Mouse (Mus musculus) retina, adult 2 months (tissue): ENCODE results near the gene Cux1.

Source experiments
- DNase-seq: peaks from one replicate; pipeline ENCODE4 v3.0.0-alpha.2; 2012; ENCODE audit warnings: low read depth, low spot score

The Cux1 gene

GRCm38 (mm10) chr5:136210549-136210948, 356.7 kb downstream of the Cux1 start:
- DNase-seq, result no peak

GRCm38 (mm10) chr5:136201832-136202231, 365.5 kb downstream of the Cux1 start:
- DNase-seq, result peak; percentile 47

GRCm38 (mm10) chr5:136199526-136199925, 367.8 kb downstream of the Cux1 start:
- DNase-seq, result no peak

- DNase-seq, result peak; percentile 95
Measured at GRCm38 (mm10) chr5:136198474-136199391, 368.6 kb downstream of the Cux1 start, which contains the start of gene Prkrip1. Gene Prkrip1 (minus strand): TSS chr5:136198963.
